In the genomic region with DNA sequence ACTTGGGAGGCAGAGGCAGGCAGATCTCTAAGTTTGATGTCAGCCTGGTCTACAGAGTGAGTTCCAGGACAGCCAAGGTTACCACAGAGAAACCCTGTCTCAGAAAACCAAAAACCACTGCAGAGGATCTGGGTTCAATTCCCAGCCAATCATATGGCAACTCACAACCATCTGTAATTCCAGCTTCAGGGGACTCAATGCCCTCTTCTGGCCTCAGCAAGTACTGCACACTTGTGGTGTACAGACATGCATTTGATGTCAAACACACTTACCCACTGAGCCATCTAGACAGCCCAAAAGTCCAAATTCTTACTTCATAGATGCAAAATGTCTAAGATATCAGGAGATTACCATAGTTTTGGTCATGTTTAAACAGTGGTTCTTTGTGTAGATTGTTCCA, we compare ENCODE assay signal across 26 mouse cellular contexts. TPM values are rescaled to one million over a fixed set of nuclear protein-coding genes. Genes with fewer than 3 reads are reported as not detected.
DNase-seq lines count a peak whose midpoint lies in the region; ATAC-seq and TF ChIP-seq lines count a peak whose summit lies in the region.
"Had no signal": no experiment of that assay in that cellular context is flagged by ENCODE, and none has a peak within 500 bp of the region (broad histone marks: within the 10 kb centered on the region; RNA-seq: fewer than 3 reads in every experiment).

No protein-coding gene starts in this region.

- H3K36me3 ChIP-seq in midbrain, postnatal 0 days (ENCODE audit: insufficient read depth, low read length) = no peaks in the 10 kb centered on the region
- H3K36me3 ChIP-seq in midbrain, embryonic 15.5 days (replicated peaks) = no peaks in the 10 kb centered on the region
- H3K36me3 ChIP-seq in forebrain, postnatal 0 days (ENCODE audit: insufficient read depth) = no peaks in the 10 kb centered on the region
- H3K36me3 ChIP-seq: embryonic facial prominence, embryonic 13.5 days; heart, embryonic 10.5 days; heart, embryonic 15.5 days; liver, embryonic 15.5 days; lung, embryonic 15.5 days; midbrain, embryonic 10.5 days had no signal

- no peak for ATAC-seq in midbrain, postnatal 0 days (ENCODE audit: low FRiP score)
- no peak for ATAC-seq in midbrain, embryonic 15.5 days (replicated peaks)
- ATAC-seq in forebrain, postnatal 0 days = no peak
- ATAC-seq: CD4-positive, CD25-positive, alpha-beta regulatory T cell, adult 4 months; forebrain, embryonic 13.5 days; intestine, embryonic 16.5 days had no signal

- H3K27ac ChIP-seq in layer of hippocampus, adult 2 months = no peak overlapping the region
- H3K27ac ChIP-seq in midbrain, postnatal 0 days (ENCODE audit: low read depth, low read length) = no peak overlapping the region
- H3K27ac ChIP-seq in midbrain, embryonic 15.5 days = no peak overlapping the region
- H3K27ac ChIP-seq in forebrain, postnatal 0 days (ENCODE audit: low read depth, low read length) = no peak overlapping the region
- H3K27ac ChIP-seq: embryonic facial prominence, embryonic 13.5 days; forebrain, embryonic 13.5 days; heart, embryonic 10.5 days; heart, embryonic 15.5 days; liver, embryonic 15.5 days; lung, embryonic 15.5 days; midbrain, embryonic 10.5 days had no signal

- H3K9ac ChIP-seq in midbrain, postnatal 0 days (replicated peaks; ENCODE audit: low read length, poor library complexity, severe bottlenecking) = no peak overlapping the region
- H3K9ac ChIP-seq in midbrain, embryonic 15.5 days = no peak overlapping the region
- no peak overlapping the region for H3K9ac ChIP-seq in forebrain, postnatal 0 days
- H3K9ac ChIP-seq: embryonic facial prominence, embryonic 13.5 days; forebrain, embryonic 13.5 days; heart, embryonic 15.5 days; liver, embryonic 15.5 days; lung, embryonic 15.5 days had no signal

- no peaks in the 10 kb centered on the region for H3K27me3 ChIP-seq in midbrain, postnatal 0 days (ENCODE audit: insufficient read depth, low read length)
- H3K27me3 ChIP-seq in midbrain, embryonic 15.5 days (replicated peaks) = no peaks in the 10 kb centered on the region
- no peaks in the 10 kb centered on the region for H3K27me3 ChIP-seq in forebrain, postnatal 0 days (ENCODE audit: insufficient read depth, low read length)
- H3K27me3 ChIP-seq: embryonic facial prominence, embryonic 13.5 days; heart, embryonic 15.5 days; lung, embryonic 15.5 days had no signal

- TF ChIP-seq CTCF in layer of hippocampus, adult 2 months (conservative IDR thresholded peaks at IDR 0.05) = peak; percentile 44
- peak; percentile 28 for TF ChIP-seq CTCF in midbrain, postnatal 0 days (IDR thresholded peaks at IDR 0.05)
- no peak for TF ChIP-seq CTCF in forebrain, postnatal 0 days (IDR thresholded peaks at IDR 0.05; ENCODE audit: low read depth)

- H3K9me3 ChIP-seq in midbrain, postnatal 0 days (ENCODE audit: low read length) = no peaks in the 10 kb centered on the region
- no peaks in the 10 kb centered on the region for H3K9me3 ChIP-seq in midbrain, embryonic 15.5 days
- H3K9me3 ChIP-seq in forebrain, postnatal 0 days (ENCODE audit: low read length) = no peaks in the 10 kb centered on the region
- H3K9me3 ChIP-seq: embryonic facial prominence, embryonic 13.5 days; heart, embryonic 10.5 days; heart, embryonic 15.5 days; liver, embryonic 15.5 days; lung, embryonic 15.5 days had no signal

- no peak for DNase-seq in layer of hippocampus, adult 2 months (ENCODE audit: low spot score in 2 of 2)
- no peak for DNase-seq in layer of hippocampus, postnatal 10 days (ENCODE audit: low spot score in 2 of 2)
- no peak for DNase-seq in midbrain, postnatal 0 days (ENCODE audit: low spot score)
- DNase-seq in ZHBTc4 (ENCODE audit: low read depth, low spot score) = peak; percentile 61
- DNase-seq in urinary bladder, postnatal 36 days (ENCODE audit: low spot score in 2 of 2) = no peak
- DNase-seq in forebrain, postnatal 0 days = no peak
- DNase-seq: adrenal gland, postnatal 25 days; cerebellum, adult 18-20 months; cerebellum, postnatal 10 days; gastrocnemius, postnatal 25 days; kidney, adult 8-10 months; kidney, postnatal 14 days; left cerebral cortex, postnatal 4 days had no signal

- H3K4me2 ChIP-seq in midbrain, postnatal 0 days (ENCODE audit: low read depth, low read length, poor library complexity, severe bottlenecking) = no peak overlapping the region
- no peak overlapping the region for H3K4me2 ChIP-seq in midbrain, embryonic 15.5 days
- no peak overlapping the region for H3K4me2 ChIP-seq in forebrain, postnatal 0 days (ENCODE audit: low read depth)
- H3K4me2 ChIP-seq: embryonic facial prominence, embryonic 13.5 days; forebrain, embryonic 13.5 days; heart, embryonic 15.5 days; liver, embryonic 15.5 days; lung, embryonic 15.5 days had no signal

- no peaks in the 10 kb centered on the region for H3K4me1 ChIP-seq in midbrain, postnatal 0 days (ENCODE audit: insufficient read depth, low read length)
- H3K4me1 ChIP-seq in midbrain, embryonic 15.5 days = no peaks in the 10 kb centered on the region
- H3K4me1 ChIP-seq in forebrain, postnatal 0 days (ENCODE audit: insufficient read depth) = no peaks in the 10 kb centered on the region
- H3K4me1 ChIP-seq: embryonic facial prominence, embryonic 13.5 days; forebrain, embryonic 13.5 days; heart, embryonic 15.5 days; liver, embryonic 15.5 days; lung, embryonic 15.5 days had no signal

- no peak overlapping the region for H3K4me3 ChIP-seq in layer of hippocampus, adult 2 months
- H3K4me3 ChIP-seq in midbrain, postnatal 0 days (ENCODE audit: low read depth, low read length) = no peak overlapping the region
- H3K4me3 ChIP-seq in midbrain, embryonic 15.5 days = no peak overlapping the region
- no peak overlapping the region for H3K4me3 ChIP-seq in forebrain, postnatal 0 days (ENCODE audit: low read depth, low read length)
- H3K4me3 ChIP-seq: embryonic facial prominence, embryonic 13.5 days; erythroblast, embryonic 14.5 days; forebrain, embryonic 13.5 days; heart, embryonic 10.5 days; heart, embryonic 15.5 days; liver, embryonic 15.5 days; lung, embryonic 15.5 days; midbrain, embryonic 10.5 days had no signal

RNA-seq across cellular contexts. Expression of a gene that starts 9.4 kb away (rescaled TPM):
- total RNA-seq in layer of hippocampus, adult 2 months (2021) = 10 to 100 TPM; 64.8 to 69.4 TPM
- 10 to 100 TPM; 40.6 to 44.8 TPM for total RNA-seq in layer of hippocampus, postnatal 10 days (2021)
- 15.0 and 18.3 TPM in 2 replicates for total RNA-seq in midbrain, postnatal 0 days (2014; rRNA removed)
- polyA plus RNA-seq in midbrain, postnatal 0 days (2015; fragmentation: Nextera tagmentation; extraction: Ambion mirVana) = 14.8 and 15.7 TPM in 2 replicates
- polyA plus RNA-seq in midbrain, embryonic 15.5 days (2015; fragmentation: Nextera tagmentation; extraction: Ambion mirVana) = 11.4 and 11.9 TPM in 2 replicates
- 19.5 and 19.7 TPM in 2 replicates for total RNA-seq in forebrain, postnatal 0 days (2014; rRNA removed)
- 16.4 and 22.3 TPM in 2 replicates for polyA plus RNA-seq in forebrain, postnatal 0 days (2015; fragmentation: Nextera tagmentation; extraction: Ambion mirVana)
- total RNA-seq: ES-E14; monocyte, adult 5-6 weeks had no signal
- polyA plus RNA-seq: CD4-positive, CD25-positive, alpha-beta regulatory T cell, adult 4 months had no signal

RNA-seq across cellular contexts. Expression of a gene that starts 24.4 kb away (rescaled TPM):
- total RNA-seq in layer of hippocampus, adult 2 months (2021) = 10 to 100 TPM; 71.0 to 71.5 TPM
- 10 to 100 TPM; 53.7 to 64.0 TPM for total RNA-seq in layer of hippocampus, postnatal 10 days (2021)
- total RNA-seq in midbrain, postnatal 0 days (2014; rRNA removed) = 71.9 and 72.5 TPM in 2 replicates
- polyA plus RNA-seq in midbrain, postnatal 0 days (2015; fragmentation: Nextera tagmentation; extraction: Ambion mirVana) = 87.1 and 89.2 TPM in 2 replicates
- 82.3 and 89.7 TPM in 2 replicates for polyA plus RNA-seq in midbrain, embryonic 15.5 days (2015; fragmentation: Nextera tagmentation; extraction: Ambion mirVana)
- 71.6 and 85.0 TPM in 2 replicates for total RNA-seq in forebrain, postnatal 0 days (2014; rRNA removed)
- polyA plus RNA-seq in forebrain, postnatal 0 days (2015; fragmentation: Nextera tagmentation; extraction: Ambion mirVana) = 92.6 and 103 TPM in 2 replicates

RNA-seq across cellular contexts. Expression of a gene that starts 42.6 kb away (rescaled TPM):
- 10 to 100 TPM; 52.9 to 55.4 TPM for total RNA-seq in layer of hippocampus, adult 2 months (2021)
- 10 to 100 TPM; 29.9 to 32.0 TPM for total RNA-seq in layer of hippocampus, postnatal 10 days (2021)
- total RNA-seq in midbrain, postnatal 0 days (2014; rRNA removed) = 17.2 and 22.4 TPM in 2 replicates
- 8.3 and 9.0 TPM in 2 replicates for polyA plus RNA-seq in midbrain, postnatal 0 days (2015; fragmentation: Nextera tagmentation; extraction: Ambion mirVana)
- 10.0 and 10.1 TPM in 2 replicates for polyA plus RNA-seq in midbrain, embryonic 15.5 days (2015; fragmentation: Nextera tagmentation; extraction: Ambion mirVana)
- total RNA-seq in forebrain, postnatal 0 days (2014; rRNA removed) = 19.0 and 19.7 TPM in 2 replicates
- 7.0 and 8.2 TPM in 2 replicates for polyA plus RNA-seq in forebrain, postnatal 0 days (2015; fragmentation: Nextera tagmentation; extraction: Ambion mirVana)

RNA-seq across cellular contexts. Expression of a gene that starts 56.1 kb away (rescaled TPM):
- total RNA-seq in layer of hippocampus, adult 2 months (2021) = 10 to 100 TPM; 40.7 to 43.5 TPM
- 10 to 100 TPM; 12.2 to 16.4 TPM for total RNA-seq in layer of hippocampus, postnatal 10 days (2021)
- 2.2 and 8.2 TPM in 2 replicates for total RNA-seq in midbrain, postnatal 0 days (2014; rRNA removed)
- polyA plus RNA-seq in midbrain, postnatal 0 days (2015; fragmentation: Nextera tagmentation; extraction: Ambion mirVana) = 3.7 and 3.9 TPM in 2 replicates
- polyA plus RNA-seq in midbrain, embryonic 15.5 days (2015; fragmentation: Nextera tagmentation; extraction: Ambion mirVana) = 4.4 and 5.0 TPM in 2 replicates
- total RNA-seq in forebrain, postnatal 0 days (2014; rRNA removed) = 2.9 and 3.3 TPM in 2 replicates
- polyA plus RNA-seq in forebrain, postnatal 0 days (2015; fragmentation: Nextera tagmentation; extraction: Ambion mirVana) = 2.8 and 3.1 TPM in 2 replicates
- total RNA-seq: monocyte, adult 5-6 weeks had no signal
- polyA plus RNA-seq: CD4-positive, CD25-positive, alpha-beta regulatory T cell, adult 4 months had no signal
